19 mouse cellular contexts compared by ENCODE assay signal in the genomic region with DNA sequence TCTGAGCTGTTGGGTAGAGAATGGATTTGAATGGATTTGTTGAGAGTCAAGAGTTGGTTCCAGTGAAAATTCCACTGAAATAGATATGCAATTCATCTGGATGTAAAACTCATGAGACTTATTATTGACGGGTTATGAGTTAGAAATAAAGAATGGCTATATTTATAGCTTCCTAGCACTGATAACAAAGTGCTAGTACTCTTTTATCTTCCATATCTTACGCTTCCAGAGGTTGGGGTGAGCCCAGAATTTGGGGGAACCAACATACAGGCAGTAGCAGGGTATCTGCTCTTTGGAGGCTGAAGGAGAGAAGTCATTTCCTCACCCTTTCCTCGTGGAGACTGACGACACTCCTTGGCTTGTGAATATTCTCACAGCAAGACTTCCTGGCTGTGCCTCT.
"Had no signal": no experiment of that assay in that cellular context is flagged by ENCODE, and none has a peak within 500 bp of the region (broad histone marks: within the 10 kb centered on the region; RNA-seq: fewer than 3 reads in every experiment).

No protein-coding gene starts in this region.

- H3K36me3 ChIP-seq: lung, embryonic 15.5 days; midbrain, embryonic 13.5 days; midbrain, embryonic 15.5 days; neural tube, embryonic 13.5 days; neural tube, embryonic 15.5 days had no signal

- H3K9ac ChIP-seq: lung, embryonic 15.5 days; midbrain, embryonic 13.5 days; midbrain, embryonic 15.5 days; neural tube, embryonic 13.5 days; neural tube, embryonic 15.5 days had no signal

- DNase-seq: lung, adult 2 months; lung, postnatal 14 days; lung, postnatal 36 days; retina, postnatal 1 day; right cerebral cortex, adult 18-20 months; right cerebral cortex, postnatal 25 days; right cerebral cortex, postnatal 4 days; spleen, adult 18-20 months; thymus, adult 18-20 months; thymus, postnatal 14 days; thymus, postnatal 36 days had no signal

- H3K27me3 ChIP-seq: lung, embryonic 15.5 days; megakaryocyte, embryonic 14.5 days; midbrain, embryonic 15.5 days; neural tube, embryonic 13.5 days; neural tube, embryonic 15.5 days had no signal

- ATAC-seq: lung, postnatal 0 days; midbrain, embryonic 13.5 days; midbrain, embryonic 15.5 days had no signal

- H3K9me3 ChIP-seq: lung, embryonic 15.5 days; megakaryocyte, embryonic 14.5 days; midbrain, embryonic 13.5 days; midbrain, embryonic 15.5 days; neural tube, embryonic 13.5 days; neural tube, embryonic 15.5 days had no signal

- H3K4me2 ChIP-seq: lung, embryonic 15.5 days; midbrain, embryonic 13.5 days; midbrain, embryonic 15.5 days; neural tube, embryonic 13.5 days; neural tube, embryonic 15.5 days had no signal

- H3K27ac ChIP-seq: lung, embryonic 15.5 days; macrophage; midbrain, embryonic 13.5 days; midbrain, embryonic 15.5 days; neural tube, embryonic 13.5 days; neural tube, embryonic 15.5 days had no signal

- H3K4me3 ChIP-seq: lung, embryonic 15.5 days; megakaryocyte, embryonic 14.5 days; midbrain, embryonic 13.5 days; midbrain, embryonic 15.5 days; neural tube, embryonic 13.5 days; neural tube, embryonic 15.5 days had no signal
